Mouse (Mus musculus) urinary bladder, postnatal 14 days (tissue): ENCODE results near the gene Tspan13.

Experiments
- DNase-seq: peaks from one replicate; pipeline ENCODE4 v3.0.0; 2021; ENCODE audit warnings: low spot score

Gene Tspan13

DNA sequence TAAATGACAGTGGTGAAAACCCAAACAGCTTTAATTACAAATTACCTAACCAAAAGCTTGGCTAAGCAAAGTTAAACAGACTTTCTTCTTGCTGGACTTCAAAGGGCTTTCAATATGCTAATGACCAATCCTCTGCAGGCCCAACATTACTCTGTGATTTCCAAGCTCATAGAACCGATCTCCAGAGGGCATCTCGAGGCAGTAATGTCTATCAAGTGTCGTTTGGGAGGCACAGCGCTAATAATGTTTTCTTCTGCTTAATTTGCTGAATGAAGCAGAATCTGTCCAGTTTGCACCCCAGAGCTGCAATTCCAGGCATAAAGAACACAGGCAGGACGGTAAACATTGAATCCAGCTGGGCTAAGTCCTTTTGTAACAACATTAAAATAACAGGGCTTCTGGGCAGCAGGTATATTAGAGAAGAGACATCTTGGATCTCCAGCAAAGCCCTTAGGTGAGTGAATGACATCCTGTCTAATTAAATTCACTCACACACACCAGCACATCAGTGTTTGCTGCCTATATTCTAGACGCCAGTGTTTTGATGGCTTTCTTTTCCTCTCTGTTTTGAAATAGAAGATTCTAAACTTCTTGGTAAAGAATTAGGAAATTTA is 64.6 kb downstream of the Tspan13 start:
- DNase-seq: no peak

DNA sequence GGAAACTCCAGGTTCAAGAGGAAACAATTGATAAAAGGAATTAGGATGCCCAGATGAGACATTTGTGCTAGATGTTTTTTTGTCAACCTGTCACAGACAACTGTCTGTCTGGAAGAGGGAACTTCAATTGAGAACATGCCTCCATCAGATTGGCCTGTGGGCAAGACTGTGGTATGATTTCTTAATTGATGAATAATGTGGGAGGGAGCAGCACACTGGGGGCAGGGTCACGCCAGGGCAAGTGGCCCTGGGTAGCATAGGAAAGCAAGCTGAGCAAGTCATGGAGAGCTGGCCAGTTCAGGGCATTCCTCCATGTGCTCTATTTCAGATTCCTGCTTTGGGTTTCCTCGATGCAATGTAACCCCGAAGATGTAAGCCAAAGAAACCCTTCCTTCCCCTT is 66.4 kb downstream of the Tspan13 start:
- DNase-seq: no peak

DNA sequence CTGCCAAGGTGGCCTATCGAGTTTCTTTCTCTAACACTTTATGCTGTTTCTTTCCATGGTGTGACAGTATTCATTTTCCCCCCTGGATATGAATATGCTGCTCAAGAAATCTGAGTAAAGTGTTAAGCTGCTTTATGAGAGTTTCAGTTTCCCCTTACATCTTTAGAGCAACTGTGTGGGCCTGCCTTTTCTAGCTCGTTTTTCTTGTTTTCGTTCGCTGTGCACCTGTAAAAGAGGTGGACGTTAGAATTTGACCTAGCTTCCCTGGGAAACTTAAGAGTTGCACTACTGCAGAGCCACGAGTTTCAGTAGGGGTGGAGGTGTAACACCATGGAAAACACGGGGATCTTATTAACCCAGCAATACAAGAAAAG is 75.5 kb downstream of the Tspan13 start:
- peak; percentile 9 for DNase-seq

DNA sequence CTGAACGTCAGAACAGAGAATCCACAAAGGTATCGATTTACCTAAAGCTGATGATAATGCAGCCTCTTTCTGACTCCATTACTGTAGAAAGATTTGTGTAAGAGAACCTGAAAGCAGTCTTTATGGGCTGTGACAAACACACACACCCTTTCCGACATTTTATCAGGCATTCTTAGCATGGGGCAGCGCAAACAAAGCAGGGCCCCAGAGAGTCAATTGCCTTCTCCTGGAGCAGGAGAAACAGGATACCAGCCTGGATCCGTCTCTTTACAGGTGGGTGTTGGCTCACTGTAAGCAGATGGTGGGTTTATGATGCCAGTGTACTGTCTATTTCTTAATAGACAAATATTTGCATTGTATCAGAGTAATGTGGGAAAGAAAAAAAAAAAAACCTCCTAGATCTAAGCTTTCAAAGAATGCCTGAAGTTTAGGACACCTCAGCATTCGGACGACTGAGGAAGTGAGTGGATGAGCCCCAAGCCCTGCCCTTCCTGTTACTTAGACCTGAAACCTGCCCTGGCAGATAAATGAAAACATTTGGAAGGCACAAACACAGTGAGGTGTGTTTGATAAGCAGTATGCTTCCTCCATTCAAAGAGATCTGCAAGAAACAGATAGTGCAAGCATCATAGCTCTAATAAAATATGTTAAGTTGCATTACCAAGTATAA is 76.1 kb downstream of the Tspan13 start:
- peak; percentile 12 for DNase-seq
